Mouse (Mus musculus) cerebellum, adult 2 months (tissue): ENCODE results near the gene Ulk1. TPM values are rescaled to one million over a fixed set of nuclear protein-coding genes. Genes with fewer than 3 reads are reported as not detected.
A peak's percentile ranks its signal among the peaks of the same experiment; 100 is the strongest.

ENCODE experiments used
- DNase-seq, 2 experiments: peaks; one replicate each; pipeline ENCODE4 v3.0.0; 2021
- H3K27ac ChIP-seq: fragments of 200-500 bp; 2 replicates; pipeline ENCODE4 v1.5.1; 2012; ENCODE audit warnings: low read length, control low read depth, inconsistent platforms; ENCODE audit not compliant: insufficient read depth
- H3K27me3 ChIP-seq: fragments of 200-500 bp; 2 replicates; pipeline ENCODE4 v1.6.1; 2012; ENCODE audit warnings: inconsistent platforms, mild to moderate bottlenecking, low read length, moderate library complexity; ENCODE audit not compliant: control insufficient read depth, insufficient read depth
- H3K4me1 ChIP-seq: fragments of 200-500 bp; 2 replicates; pipeline ENCODE4 v1.6.1; 2011; ENCODE audit warnings: low read length; ENCODE audit not compliant: control insufficient read depth, insufficient read depth
- H3K4me3 ChIP-seq: fragments of 200-500 bp; replicated peaks from 2 replicates; pipeline ENCODE3; 2011; ENCODE audit warnings: mild to moderate bottlenecking, low read depth, low read length, control low read depth; ENCODE audit not compliant: insufficient read depth
- CTCF ChIP-seq: fragments of 200-500 bp; IDR thresholded peaks from 2 replicates; pipeline ENCODE4 v1.5.1; 2011; ENCODE audit warnings: low read depth, mild to moderate bottlenecking, control low read depth, low read length, moderate library complexity, borderline replicate concordance; ENCODE audit not compliant: insufficient read depth
- POLR2A ChIP-seq: fragments of 200-500 bp; IDR thresholded peaks from 2 replicates; pipeline ENCODE4 v1.6.1; 2011; ENCODE audit warnings: low read length, control low read depth, borderline replicate concordance; ENCODE audit not compliant: insufficient read depth
- WGBS: fragments of 180-500 bp; shearing (Covaris S2); methylation state at CpG from one replicate; pipeline ENCODE4 v1.1.7; 2018; 5-methylcytosine and 5-hydroxymethylcytosine counted together
- polyA plus RNA-seq: library from polyadenylated mRNA; depleted of rRNA; stranded (reverse); fragments of >200 nt; gene quantifications from 2 replicates; pipeline ENCODE4 v1.2.3, GENCODE M21; 2012

Gene Ulk1
- polyA plus RNA-seq, 1 experiment, result 94.7 TPM

GRCm38 (mm10) chr5:110801036-110801624 lies 8.8 kb downstream of the Ulk1 start:
- peak overlapping the region; percentile 39 for H3K4me3 ChIP-seq
- 18% methylated on average over 3 of the region's 3 CpGs for WGBS
- peaks cover 57% of the 10 kb centered on the region for H3K4me1 ChIP-seq
- H3K27me3 ChIP-seq, result no peaks in the 10 kb centered on the region
- peak overlapping the region; percentile 89 for H3K27ac ChIP-seq
- no peak for TF ChIP-seq CTCF
- TF ChIP-seq POLR2A, result no peak
- peak in 1 of 2 experiments; percentile 52 for DNase-seq

- WGBS, result 42% methylated on average over 4 of the region's 4 CpGs
- Histone ChIP-seq H3K4me3 (no peak overlapping the region), H3K27ac (no peak overlapping the region), H3K27me3 (no peaks in the 10 kb centered on the region), H3K4me1 (peaks cover 52% of the 10 kb centered on the region)
- TF ChIP-seq CTCF (no peak), POLR2A (no peak)
- DNase-seq, result peak in 1 of 2 experiments; percentile 56
These were observed 12.2 kb downstream of the Ulk1 start for GRCm38 (mm10) chr5:110797696-110798095.

- DNase-seq, result no peak
- Histone ChIP-seq H3K27ac (no peak overlapping the region), H3K27me3 (no peaks in the 10 kb centered on the region), H3K4me3 (no peak overlapping the region), H3K4me1 (peaks cover 22% of the 10 kb centered on the region)
- WGBS, result 36% methylated on average over 7 of the region's 7 CpGs
- TF ChIP-seq POLR2A (no peak), CTCF (no peak)
These were observed 15.5 kb downstream of the Ulk1 start for GRCm38 (mm10) chr5:110794363-110794762.

GRCm38 (mm10) chr5:110788684-110789083 lies 21.2 kb downstream of the Ulk1 start:
- no peak overlapping the region for H3K27ac ChIP-seq
- TF ChIP-seq CTCF (peak; percentile 80), POLR2A (no peak)
- WGBS, result 53% methylated on average over 5 of the region's 5 CpGs
- no peak overlapping the region for H3K4me3 ChIP-seq
- H3K4me1 ChIP-seq, result peaks cover 22% of the 10 kb centered on the region
- H3K27me3 ChIP-seq, result no peaks in the 10 kb centered on the region
- peak; percentile 50 to 63 for DNase-seq

DNA sequence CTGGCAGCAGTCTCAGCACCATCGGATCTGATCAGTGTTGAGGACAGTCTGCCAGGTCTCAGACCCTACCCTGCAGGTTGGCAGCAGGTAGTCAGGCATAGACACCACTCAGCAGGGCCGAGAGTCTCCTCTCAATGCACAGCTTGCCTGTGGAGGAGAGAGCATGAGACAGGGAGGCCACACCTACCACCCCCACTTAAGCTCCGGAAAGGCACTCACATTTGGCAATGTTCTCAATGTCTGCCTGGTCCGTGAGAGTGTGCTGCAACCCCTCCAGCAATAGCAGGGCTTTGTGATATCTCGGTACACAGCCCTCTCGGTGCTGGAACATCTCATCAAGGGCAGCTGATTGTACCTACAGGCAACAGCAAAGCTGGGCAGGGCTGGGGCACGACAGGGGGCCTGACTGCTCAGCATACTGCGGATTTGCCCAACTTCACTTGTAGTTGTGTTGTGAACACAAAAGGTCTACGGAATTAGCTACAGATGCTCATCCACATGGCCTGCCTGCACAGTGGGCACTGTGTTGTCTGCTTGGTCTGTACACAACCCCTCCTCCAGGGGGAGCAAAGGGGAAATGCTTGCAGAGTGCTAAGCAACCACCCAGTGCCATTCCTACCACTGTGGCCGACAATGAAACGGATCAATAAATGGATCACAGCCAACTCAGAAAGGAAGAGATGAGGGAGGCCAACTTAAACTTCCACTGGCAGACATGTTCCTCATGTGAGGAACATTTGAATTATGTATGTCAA lies 23.6 kb downstream of the Ulk1 start:
- TF ChIP-seq POLR2A (no peak), CTCF (peak; percentile 46; the same call in 1 of the 2 replicates)
- Histone ChIP-seq H3K4me3 (no peak overlapping the region), H3K27me3 (no peaks in the 10 kb centered on the region), H3K4me1 (peaks cover 22% of the 10 kb centered on the region), H3K27ac (no peak overlapping the region; the same call in 1 of the 2 replicates)
- WGBS, result 18% methylated on average over 11 of the region's 11 CpGs
- DNase-seq, result peak in 1 of 2 experiments; percentile 48

- H3K4me3 ChIP-seq, result no peak overlapping the region
- WGBS, result 73% methylated on average over 8 of the region's 8 CpGs
- no peak overlapping the region for H3K27ac ChIP-seq
- TF ChIP-seq POLR2A (no peak), CTCF (no peak)
- DNase-seq, result no peak
- peaks cover 22% of the 10 kb centered on the region for H3K4me1 ChIP-seq
- H3K27me3 ChIP-seq, result no peaks in the 10 kb centered on the region
These were observed 26.7 kb downstream of the Ulk1 start for GRCm38 (mm10) chr5:110783150-110783549.

DNA sequence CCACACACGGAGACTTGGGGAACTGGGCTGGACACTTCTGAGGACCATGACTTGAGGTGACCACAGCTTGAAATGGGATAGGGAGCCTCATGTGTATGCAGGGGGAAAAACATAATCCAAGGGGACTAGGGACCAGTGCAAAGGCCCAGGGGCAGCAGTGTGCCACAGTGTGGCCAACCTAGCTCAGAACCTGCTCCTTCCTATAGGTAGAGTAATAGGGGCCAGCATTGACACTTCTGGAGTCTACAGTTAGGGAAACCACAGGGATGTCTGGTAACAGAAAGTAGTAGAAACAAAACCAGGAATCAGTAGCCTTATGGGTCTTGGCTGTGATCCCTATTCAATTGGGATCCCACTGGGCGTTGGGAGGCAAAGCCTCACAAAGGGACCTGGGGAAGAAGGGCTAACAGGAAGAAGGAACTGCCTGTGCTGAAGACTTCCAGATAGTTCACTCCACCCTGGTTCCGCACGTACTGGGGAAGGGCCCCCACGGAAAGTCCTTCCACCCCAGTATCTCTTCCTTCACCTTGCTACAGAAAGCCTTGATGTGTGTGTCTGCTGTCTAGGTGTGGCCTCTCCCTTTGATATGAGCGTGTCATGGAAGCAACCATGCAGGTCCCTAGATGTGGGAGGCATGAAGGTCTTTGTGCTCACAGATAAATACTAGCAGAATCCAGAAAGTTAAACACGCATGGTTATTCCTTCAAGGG lies 28.2 kb downstream of the Ulk1 start:
- Histone ChIP-seq H3K27me3 (no peaks in the 10 kb centered on the region), H3K4me1 (peaks cover 10% of the 10 kb centered on the region), H3K27ac (no peak overlapping the region), H3K4me3 (no peak overlapping the region)
- no peak for TF ChIP-seq POLR2A
- no peak for TF ChIP-seq CTCF
- no peak for DNase-seq
- 81% methylated on average over 7 of the region's 7 CpGs for WGBS
